Mouse (Mus musculus): ENCODE measurements at regions not wholly inside any gene's neighbourhood (a gene's known extent, or its start where the extent isn't known, plus 50 kb on each side); places are given as distances from the start of the nearest gene placed in this dataset.

- Histone ChIP-seq H3K4me1 (replicated peaks; ENCODE audit: control insufficient read depth in 2 of 2, insufficient read depth in 2 of 2, low read length in 1 of 2) (no peaks in the 10 kb centered on the region), H3K4me3 (ENCODE audit: insufficient read depth in 1 of 2, low read depth in 2 of 2, low read length in 2 of 2) (no peak overlapping the region), H3K36me3 (replicated peaks; ENCODE audit: control insufficient read depth, insufficient read depth, low read depth) (no peaks in the 10 kb centered on the region), H3K27me3 (ENCODE audit: control insufficient read depth, insufficient read depth, low read length) (no peaks in the 10 kb centered on the region), H3K27ac (no peak overlapping the region), H3K4me2 (ENCODE audit: low read depth) (no peak overlapping the region), H3K9ac (replicated peaks) (no peak overlapping the region), H3K9me3 (ENCODE audit: control insufficient read depth, low read length) (no peaks in the 10 kb centered on the region)
- ATAC-seq (ENCODE audit: insufficient read depth) (no peak), DNase-seq (ENCODE audit: low read depth in 3 of 3, low spot score in 3 of 3) (no peak)
- WGBS (ENCODE audit: insufficient replicate concordance): 65% methylated on average over 10 of the region's 10 CpGs
- TF ChIP-seq EP300 (IDR thresholded peaks at IDR 0.05; ENCODE audit: low read depth) (no peak), CTCF (IDR thresholded peaks at IDR 0.05; ENCODE audit: low read depth) (no peak)
Measured at GRCm38 (mm10) chr11:112180666-112181065, 601.4 kb upstream of the Sox9 start.

GRCm38 (mm10) chr11:112197620-112198268 lies 584.3 kb upstream of the Sox9 start:
- TF ChIP-seq EP300 (IDR thresholded peaks at IDR 0.05; ENCODE audit: low read depth) (no peak), CTCF (IDR thresholded peaks at IDR 0.05; ENCODE audit: low read depth) (no peak)
- 23% methylated on average over 18 of the region's 18 CpGs for WGBS (ENCODE audit: insufficient replicate concordance)
- no peak overlapping the region for H3K9ac ChIP-seq (replicated peaks)
- ATAC-seq (ENCODE audit: insufficient read depth) (no peak), DNase-seq (ENCODE audit: low read depth in 3 of 3, low spot score in 3 of 3) (no peak)
- H3K4me2 ChIP-seq (ENCODE audit: low read depth): no peak overlapping the region
- H3K4me1 ChIP-seq (replicated peaks; ENCODE audit: control insufficient read depth in 2 of 2, insufficient read depth in 2 of 2, low read length in 1 of 2): no peaks in the 10 kb centered on the region
- no peak overlapping the region for H3K27ac ChIP-seq
- H3K9me3 ChIP-seq (ENCODE audit: control insufficient read depth, low read length): no peaks in the 10 kb centered on the region
- H3K4me3 ChIP-seq (ENCODE audit: insufficient read depth in 1 of 2, low read depth in 2 of 2, low read length in 2 of 2): no peak overlapping the region
- no peaks in the 10 kb centered on the region for H3K36me3 ChIP-seq (replicated peaks; ENCODE audit: control insufficient read depth, insufficient read depth, low read depth)
- H3K27me3 ChIP-seq (ENCODE audit: control insufficient read depth, insufficient read depth, low read length): no peaks in the 10 kb centered on the region

- H3K27ac ChIP-seq: no peak overlapping the region
- WGBS (ENCODE audit: insufficient replicate concordance): 34% methylated on average over 2 of the region's 2 CpGs
- no peaks in the 10 kb centered on the region for H3K9me3 ChIP-seq (ENCODE audit: control insufficient read depth, low read length)
- TF ChIP-seq EP300 (IDR thresholded peaks at IDR 0.05; ENCODE audit: low read depth) (no peak), CTCF (IDR thresholded peaks at IDR 0.05; ENCODE audit: low read depth) (no peak)
- no peaks in the 10 kb centered on the region for H3K27me3 ChIP-seq (ENCODE audit: control insufficient read depth, insufficient read depth, low read length)
- DNase-seq (ENCODE audit: low read depth in 3 of 3, low spot score in 3 of 3) (no peak), ATAC-seq (ENCODE audit: insufficient read depth) (no peak)
- H3K4me2 ChIP-seq (ENCODE audit: low read depth): no peak overlapping the region
- H3K36me3 ChIP-seq (replicated peaks; ENCODE audit: control insufficient read depth, insufficient read depth, low read depth): no peaks in the 10 kb centered on the region
- H3K9ac ChIP-seq (replicated peaks): no peak overlapping the region
- H3K4me3 ChIP-seq (ENCODE audit: insufficient read depth in 1 of 2, low read depth in 2 of 2, low read length in 2 of 2): no peak overlapping the region
- no peaks in the 10 kb centered on the region for H3K4me1 ChIP-seq (replicated peaks; ENCODE audit: control insufficient read depth in 2 of 2, insufficient read depth in 2 of 2, low read length in 1 of 2)
Measured at GRCm38 (mm10) chr11:112204561-112204960, 577.5 kb upstream of the Sox9 start.

- Histone ChIP-seq H3K4me1 (replicated peaks; ENCODE audit: control insufficient read depth in 2 of 2, insufficient read depth in 2 of 2, low read length in 1 of 2) (no peaks in the 10 kb centered on the region), H3K27ac (no peak overlapping the region), H3K4me2 (ENCODE audit: low read depth) (no peak overlapping the region), H3K27me3 (ENCODE audit: control insufficient read depth, insufficient read depth, low read length) (no peaks in the 10 kb centered on the region), H3K36me3 (replicated peaks; ENCODE audit: control insufficient read depth, insufficient read depth, low read depth) (no peaks in the 10 kb centered on the region), H3K9ac (replicated peaks) (no peak overlapping the region), H3K4me3 (ENCODE audit: insufficient read depth in 1 of 2, low read depth in 2 of 2, low read length in 2 of 2) (no peak overlapping the region), H3K9me3 (ENCODE audit: control insufficient read depth, low read length) (no peaks in the 10 kb centered on the region)
- ATAC-seq (ENCODE audit: insufficient read depth) (no peak), DNase-seq (ENCODE audit: low read depth in 3 of 3, low spot score in 3 of 3) (no peak)
- WGBS (ENCODE audit: insufficient replicate concordance): 27% methylated on average over 4 of the region's 4 CpGs
- TF ChIP-seq CTCF (IDR thresholded peaks at IDR 0.05; ENCODE audit: low read depth): peak; percentile 40; the same call in 1 of the 2 replicates
- TF ChIP-seq EP300 (IDR thresholded peaks at IDR 0.05; ENCODE audit: low read depth): no peak
Measured at GRCm38 (mm10) chr11:112209414-112209813, 572.6 kb upstream of the Sox9 start.

GRCm38 (mm10) chr11:112219046-112219720 lies 562.8 kb upstream of the Sox9 start:
- Histone ChIP-seq H3K27ac (no peak overlapping the region), H3K4me1 (replicated peaks; ENCODE audit: control insufficient read depth in 2 of 2, insufficient read depth in 2 of 2, low read length in 1 of 2) (no peaks in the 10 kb centered on the region), H3K4me2 (ENCODE audit: low read depth) (no peak overlapping the region), H3K9ac (replicated peaks) (no peak overlapping the region), H3K27me3 (ENCODE audit: control insufficient read depth, insufficient read depth, low read length) (no peaks in the 10 kb centered on the region), H3K4me3 (ENCODE audit: insufficient read depth in 1 of 2, low read depth in 2 of 2, low read length in 2 of 2) (no peak overlapping the region), H3K9me3 (ENCODE audit: control insufficient read depth, low read length) (no peaks in the 10 kb centered on the region), H3K36me3 (replicated peaks; ENCODE audit: control insufficient read depth, insufficient read depth, low read depth) (no peaks in the 10 kb centered on the region)
- no peak for ATAC-seq (ENCODE audit: insufficient read depth)
- TF ChIP-seq CTCF (IDR thresholded peaks at IDR 0.05; ENCODE audit: low read depth): no peak
- no peak for TF ChIP-seq EP300 (IDR thresholded peaks at IDR 0.05; ENCODE audit: low read depth)
- WGBS (ENCODE audit: insufficient replicate concordance): 67% methylated on average over 5 of the region's 5 CpGs
- no peak for DNase-seq (ENCODE audit: low read depth in 3 of 3, low spot score in 3 of 3)

Measured in liver, embryonic 14.5 days (tissue).